Mouse (Mus musculus): ENCODE measurements around the gene Rplp1.

The Rplp1 gene

GRCm38 (mm10) chr9:61911300-61912128 is 2.8 kb downstream of the Rplp1 start:
- no peak for DNase-seq (ENCODE audit: low spot score in 2 of 2)

DNA sequence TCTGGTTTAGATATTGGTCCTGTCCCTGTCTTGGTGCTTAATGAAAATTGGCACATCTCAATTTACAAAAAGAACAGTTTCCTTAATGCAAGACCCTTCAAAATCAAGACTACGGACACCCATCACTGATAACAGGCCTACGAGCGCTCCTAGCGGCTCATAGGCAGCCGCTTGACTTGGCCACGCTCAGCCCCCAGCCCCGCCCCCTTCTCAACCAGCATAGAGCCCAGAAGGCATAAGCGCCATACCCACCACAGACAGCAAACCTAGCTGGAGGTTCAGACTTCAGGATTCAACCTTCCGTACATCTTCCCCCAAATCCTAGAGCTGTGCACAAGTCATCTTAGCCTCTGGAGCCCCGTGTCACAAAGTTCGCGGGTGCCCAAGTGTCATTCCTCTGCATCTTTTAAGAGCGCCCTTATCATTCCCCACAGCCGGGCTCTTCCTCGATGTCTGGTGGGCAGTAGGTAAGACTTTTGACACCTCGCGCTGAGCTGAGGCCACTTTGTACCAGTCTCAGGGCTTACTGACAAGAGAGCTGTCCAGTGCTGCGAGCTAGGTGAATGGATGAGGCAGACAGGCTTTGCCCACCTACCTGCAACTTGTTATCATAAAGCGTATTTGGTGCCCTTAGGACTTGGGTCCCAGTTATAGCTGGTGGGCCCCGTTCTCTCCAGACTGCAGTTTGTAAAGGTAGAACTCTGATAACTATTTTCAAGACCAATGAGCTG is 3.7 kb downstream of the Rplp1 start:
- peak in 1 of 2 experiments; percentile 32 for DNase-seq (ENCODE audit: low spot score in 2 of 2)

DNA sequence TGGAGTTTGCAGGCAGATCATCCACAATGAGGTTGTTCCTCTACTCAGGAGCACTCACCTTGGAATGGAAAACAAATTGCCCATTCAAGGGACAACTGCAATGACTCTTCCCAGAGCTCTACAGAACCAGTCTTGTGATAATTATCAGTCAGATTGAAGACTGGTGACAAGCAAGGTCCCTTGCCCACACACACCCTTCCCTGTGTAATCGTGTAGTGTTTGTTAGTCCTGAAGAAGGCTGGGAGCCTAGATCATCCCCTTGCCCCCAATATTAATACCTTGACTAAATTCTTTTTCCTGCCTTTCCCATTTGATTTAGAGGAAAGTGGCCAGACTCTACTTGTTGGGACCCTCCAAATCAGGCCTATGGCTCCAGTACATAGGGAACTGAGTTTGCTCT is 4.7 kb downstream of the Rplp1 start:
- no peak for DNase-seq (ENCODE audit: low spot score in 2 of 2)

DNA sequence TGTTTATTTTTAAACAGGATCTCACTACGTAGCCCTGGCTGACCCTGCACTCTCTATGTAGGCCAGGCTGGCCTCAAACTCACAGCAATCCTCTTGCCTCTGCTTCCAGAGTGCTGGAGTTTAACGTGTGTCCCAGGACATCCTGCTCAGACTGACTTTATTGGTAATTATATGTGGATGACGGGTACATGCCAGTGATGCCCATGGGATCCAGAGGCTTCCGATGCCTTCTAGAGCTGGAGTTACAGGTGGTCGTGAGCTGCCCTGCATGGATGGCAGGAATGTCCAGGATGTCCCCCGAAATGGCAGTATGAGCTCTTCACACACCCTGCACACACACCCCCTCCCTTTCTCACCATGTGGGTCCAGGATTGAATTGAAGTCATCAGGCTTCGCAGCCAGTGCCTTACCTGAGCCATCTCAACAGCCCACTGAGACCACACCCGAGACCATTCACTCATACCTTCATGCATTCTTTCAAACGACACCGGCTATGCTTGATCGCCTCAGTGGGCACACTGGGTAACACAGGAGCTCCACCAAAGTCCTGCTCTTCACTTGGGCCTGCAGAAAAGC is 5.4 kb downstream of the Rplp1 start:
- DNase-seq (ENCODE audit: low spot score in 2 of 2), result no peak

- DNase-seq (ENCODE audit: low spot score in 2 of 2), result no peak
These were observed 6.0 kb downstream of the Rplp1 start for GRCm38 (mm10) chr9:61908341-61908740.

GRCm38 (mm10) chr9:61907621-61908295 is 6.6 kb downstream of the Rplp1 start:
- DNase-seq (ENCODE audit: low spot score in 2 of 2), result no peak

DNA sequence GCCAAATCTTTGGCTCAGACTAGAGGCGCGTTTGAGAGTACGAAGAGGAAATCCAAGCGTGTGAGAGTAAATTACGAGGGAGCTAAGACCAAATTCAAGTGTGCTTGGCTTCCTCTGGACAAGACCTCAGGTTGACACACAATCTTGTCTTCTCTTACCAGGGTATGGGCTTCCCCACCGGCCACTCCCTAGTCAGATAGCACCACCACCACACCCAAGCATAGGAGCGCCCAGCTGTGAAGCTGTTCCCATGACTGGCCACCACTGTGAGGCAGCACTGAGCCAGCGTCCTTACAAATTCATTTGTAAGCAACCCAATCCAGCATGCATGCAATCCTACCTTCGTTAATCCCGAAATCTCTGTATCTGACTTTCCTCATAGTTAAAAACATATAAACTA is 7.4 kb downstream of the Rplp1 start:
- DNase-seq (ENCODE audit: low spot score in 2 of 2), result peak; percentile 42 to 54

- DNase-seq (ENCODE audit: low spot score in 2 of 2), result no peak
These were observed 8.8 kb downstream of the Rplp1 start for GRCm38 (mm10) chr9:61905576-61905975.

- no peak for DNase-seq (ENCODE audit: low spot score in 2 of 2)
These were observed 10.1 kb downstream of the Rplp1 start for GRCm38 (mm10) chr9:61904201-61904600.

DNA sequence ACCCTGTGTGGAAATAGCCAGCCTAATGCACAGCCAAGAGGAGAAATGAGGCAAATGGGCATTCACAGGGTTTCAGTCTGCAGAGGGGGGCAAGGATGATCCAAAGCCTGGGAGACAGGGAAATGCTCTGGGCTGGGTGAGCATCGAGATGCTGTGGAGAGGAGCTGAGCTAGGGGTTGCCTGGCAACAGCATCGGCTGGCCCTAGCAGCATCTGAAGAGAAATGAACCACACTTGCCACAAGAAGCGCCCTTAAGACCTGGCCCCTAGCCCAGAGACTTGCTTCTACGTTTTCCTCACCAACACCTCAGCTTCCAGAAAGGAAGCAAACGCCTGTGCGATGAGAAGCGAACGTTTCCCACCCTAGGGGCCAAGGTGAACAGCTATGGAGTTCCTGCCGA is 11.9 kb downstream of the Rplp1 start:
- no peak for DNase-seq (ENCODE audit: low spot score in 2 of 2)

- peak in 1 of 2 experiments; percentile 32 for DNase-seq (ENCODE audit: low spot score in 2 of 2)
These were observed 12.8 kb downstream of the Rplp1 start for GRCm38 (mm10) chr9:61901574-61901973.

GRCm38 (mm10) chr9:61899804-61900203 is 14.5 kb downstream of the Rplp1 start:
- peak; percentile 54 to 67 for DNase-seq (ENCODE audit: low spot score in 2 of 2)

GRCm38 (mm10) chr9:61898401-61898800 is 15.9 kb downstream of the Rplp1 start:
- peak; percentile 39 to 59 for DNase-seq (ENCODE audit: low spot score in 2 of 2)

DNA sequence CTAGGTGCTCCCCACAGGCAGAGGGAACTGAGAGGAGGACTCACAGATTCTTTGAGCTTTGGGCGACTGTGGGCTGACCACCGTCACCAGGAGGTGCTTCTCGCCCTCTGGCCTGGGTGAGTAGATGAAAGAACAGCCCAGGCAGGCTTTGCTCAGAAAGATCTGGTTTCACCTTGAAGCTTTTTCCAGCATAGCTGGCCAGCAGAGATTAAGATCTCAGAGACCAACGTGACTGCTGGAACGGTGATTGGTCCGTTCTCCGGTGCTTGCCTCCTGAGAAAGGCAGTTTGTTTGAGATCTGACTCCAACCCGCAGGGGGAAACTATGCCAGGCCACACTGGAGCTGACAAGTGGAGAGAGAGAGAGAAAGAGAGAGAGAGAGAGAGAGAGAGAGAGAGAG is 19.3 kb downstream of the Rplp1 start:
- no peak for DNase-seq (ENCODE audit: low spot score in 2 of 2)

- no peak for DNase-seq (ENCODE audit: low spot score in 2 of 2)
These were observed 24.5 kb downstream of the Rplp1 start for GRCm38 (mm10) chr9:61889855-61890254.

GRCm38 (mm10) chr9:61887661-61888379 is 26.5 kb downstream of the Rplp1 start:
- DNase-seq (ENCODE audit: low spot score in 2 of 2), result no peak

DNA sequence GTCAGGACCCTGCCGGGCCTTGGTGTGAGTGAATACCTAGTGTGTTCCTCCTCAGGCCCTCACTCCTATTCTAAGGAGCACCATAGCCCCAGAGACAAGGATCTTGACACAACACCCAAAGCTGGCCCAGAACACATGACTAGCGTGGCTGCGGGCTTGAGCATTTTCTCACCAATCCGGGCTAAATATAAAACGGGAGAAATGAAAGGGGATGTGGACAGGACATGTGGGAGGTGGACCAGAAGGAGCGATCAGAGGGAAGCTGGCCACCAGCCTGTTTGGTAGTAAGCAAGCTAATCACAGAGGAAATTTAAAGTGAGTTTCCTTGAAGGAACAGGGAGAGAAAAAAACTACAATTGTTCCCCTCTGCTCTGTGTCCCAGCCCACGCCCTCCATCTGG is 28.4 kb downstream of the Rplp1 start:
- no peak for DNase-seq (ENCODE audit: low spot score in 2 of 2)

GRCm38 (mm10) chr9:61884936-61885335 is 29.4 kb downstream of the Rplp1 start:
- DNase-seq (ENCODE audit: low spot score in 2 of 2), result no peak

- no peak for DNase-seq (ENCODE audit: low spot score in 2 of 2)
These were observed 30.0 kb downstream of the Rplp1 start for GRCm38 (mm10) chr9:61884375-61884774.

DNA sequence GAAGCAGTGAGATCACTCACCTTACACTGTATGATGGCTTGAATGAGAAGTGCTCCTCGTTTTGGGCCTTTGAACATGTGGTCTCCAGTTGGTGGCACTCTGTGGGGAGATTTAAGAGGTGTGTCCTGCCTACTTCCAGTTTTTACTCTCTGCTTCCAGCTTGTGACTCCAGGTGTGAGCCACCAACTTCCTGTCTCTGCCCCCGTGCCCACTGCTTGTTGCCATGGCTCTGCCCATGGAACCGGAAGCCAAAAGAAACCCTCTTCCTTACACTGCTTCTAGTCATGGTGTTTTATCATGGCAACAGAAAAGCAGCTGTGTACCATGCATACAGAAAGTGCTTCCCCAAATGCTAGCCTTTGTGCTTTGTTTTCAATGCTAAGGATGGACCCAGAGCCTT is 32.2 kb downstream of the Rplp1 start:
- DNase-seq (ENCODE audit: low spot score in 2 of 2), result no peak

DNA sequence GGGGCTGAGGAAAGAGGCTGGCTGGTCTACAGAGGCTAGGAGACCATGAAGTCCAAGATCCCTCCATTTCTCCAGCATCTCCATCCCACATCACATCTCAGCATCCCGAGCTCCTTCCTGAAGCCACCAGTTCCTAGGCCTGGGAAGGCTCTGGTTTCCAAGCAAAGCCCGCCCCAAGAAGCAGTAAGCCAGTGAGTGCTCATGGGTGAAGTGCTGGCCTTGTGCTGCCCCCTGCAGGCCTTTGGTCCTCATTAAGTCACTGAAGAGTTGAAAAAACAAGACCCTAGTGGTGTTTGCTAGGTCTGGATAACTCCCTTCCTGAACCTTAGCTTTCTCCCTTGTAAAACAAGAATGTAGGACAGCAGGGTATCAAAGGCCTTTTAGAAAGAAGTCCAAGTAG is 35.5 kb downstream of the Rplp1 start:
- DNase-seq (ENCODE audit: low spot score in 2 of 2), result peak in 1 of 2 experiments; percentile 54

Measured in natural killer cell, adult 2 months (primary cell).